Comparison of ENCODE assay signal across 8 mouse cellular contexts in genomic region chr2:6872894-6873255, GRCm38 (mm10).
DNase-seq lines count a peak whose midpoint lies in the region; ATAC-seq and TF ChIP-seq lines count a peak whose summit lies in the region.

No protein-coding gene starts in this region.

- H3K4me1 ChIP-seq in thymus, adult 2 months (replicated peaks; ENCODE audit: control insufficient read depth, insufficient read depth, low read length), result peaks cover 5% of the 10 kb centered on the region
- no peaks in the 10 kb centered on the region; the same call in 1 of the 2 replicates for H3K4me1 ChIP-seq in liver, adult 2 months (ENCODE audit: control insufficient read depth, insufficient read depth, low read length)
- peaks cover 3% of the 10 kb centered on the region; the same call in 1 of the 2 replicates for H3K4me1 ChIP-seq in stomach, embryonic 15.5 days

- H3K4me2 ChIP-seq in stomach, embryonic 15.5 days, result peak overlapping the region; percentile 96

- peaks cover 6% of the 10 kb centered on the region for H3K27me3 ChIP-seq in thymus, adult 2 months (ENCODE audit: control insufficient read depth, insufficient read depth, low read length)
- peaks cover 3% of the 10 kb centered on the region; the same call in 1 of the 2 replicates for H3K27me3 ChIP-seq in liver, adult 2 months (ENCODE audit: control insufficient read depth, insufficient read depth, low read length)
- H3K27me3 ChIP-seq in stomach, embryonic 15.5 days (replicated peaks), result no peaks in the 10 kb centered on the region

- no peaks in the 10 kb centered on the region for H3K36me3 ChIP-seq in thymus, adult 2 months (ENCODE audit: control insufficient read depth, insufficient read depth, low read length)
- H3K36me3 ChIP-seq in liver, adult 2 months (ENCODE audit: control insufficient read depth, insufficient read depth, low read length), result no peaks in the 10 kb centered on the region
- no peaks in the 10 kb centered on the region for H3K36me3 ChIP-seq in stomach, embryonic 15.5 days

- no peak overlapping the region for H3K27ac ChIP-seq in thymus, adult 2 months (ENCODE audit: control insufficient read depth, insufficient read depth, low read length)
- H3K27ac ChIP-seq in liver, adult 2 months (replicated peaks; ENCODE audit: insufficient read depth, low read depth, low read length), result no peak overlapping the region
- H3K27ac ChIP-seq in stomach, embryonic 15.5 days, result no peak overlapping the region

- no peaks in the 10 kb centered on the region for H3K9me3 ChIP-seq in stomach, embryonic 15.5 days

- H3K4me3 ChIP-seq in thymus, adult 2 months (ENCODE audit: control insufficient read depth, insufficient read depth, low read length), result peak overlapping the region; percentile 76
- peak overlapping the region; percentile 94 for H3K4me3 ChIP-seq in liver, adult 2 months (ENCODE audit: insufficient read depth, low read depth, low read length)
- peak overlapping the region; percentile 81 for H3K4me3 ChIP-seq in stomach, embryonic 15.5 days (replicated peaks)

- peak overlapping the region; percentile 84 for H3K9ac ChIP-seq in liver, adult 2 months (ENCODE audit: low read depth, low read length)
- peak overlapping the region; percentile 52 for H3K9ac ChIP-seq in stomach, embryonic 15.5 days

- TF ChIP-seq POLR2A in thymus, adult 2 months (IDR thresholded peaks at IDR 0.05; ENCODE audit: control insufficient read depth, extremely low read depth, insufficient read depth, low read length, poor library complexity), result no peak
- TF ChIP-seq POLR2A in liver, adult 2 months (IDR thresholded peaks at IDR 0.05; ENCODE audit: extremely low read depth, insufficient read depth, low read length), result no peak

- WGBS in thymus, adult 2 months, result 30% methylated on average over 10 of the region's 10 CpGs
- WGBS in liver, adult 2 months, result 28% methylated on average over 10 of the region's 10 CpGs
- 15% methylated on average over 10 of the region's 10 CpGs for WGBS in stomach, embryonic 15.5 days

- TF ChIP-seq CTCF in thymus, adult 2 months (IDR thresholded peaks at IDR 0.05; ENCODE audit: borderline replicate concordance, control insufficient read depth, extremely low read depth, insufficient read depth, low read length, poor library complexity), result no peak
- no peak for TF ChIP-seq CTCF in liver, adult 2 months (IDR thresholded peaks at IDR 0.05; ENCODE audit: low read depth, low read length)

- peak; percentile 71 for DNase-seq in cerebellum, adult 9-10 months
- no peak for DNase-seq in cerebellum, adult 18-20 months
- DNase-seq in thymus, adult 2 months, result no peak
- no peak for DNase-seq in thymus, postnatal 14 days
- DNase-seq in liver, adult 2 months (ENCODE audit: extremely low read depth, low read depth, low spot score), result no peak
- DNase-seq in thymus, postnatal 10 days (ENCODE audit: low spot score in 2 of 2), result no peak
- no peak for DNase-seq in ovary, postnatal 14 days (ENCODE audit: low spot score)

- no peak for ATAC-seq in stomach, embryonic 15.5 days (ENCODE audit: insufficient read depth, low FRiP score, low read depth)

- H3K79me2 ChIP-seq in liver, adult 2 months (ENCODE audit: control insufficient read depth, insufficient read depth, low read length), result no peaks in the 10 kb centered on the region
